Mouse (Mus musculus): ENCODE measurements around the gene Vmn2r13.

The Vmn2r13 gene

GRCm38 (mm10) chr5:109192099-109192498, at the start of gene Vmn2r13:
Vmn2r13 (minus strand) TSS chr5:109192199.
- WGBS = 62% methylated on average over 2 of the region's 2 CpGs

GRCm38 (mm10) chr5:109224608-109225007, 32.6 kb upstream of the Vmn2r13 start, which contains the start of gene Vmn2r14:
Vmn2r14 (minus strand) TSS chr5:109224708.
- 62% methylated on average over 3 of the region's 3 CpGs for WGBS

GRCm38 (mm10) chr5:109166851-109167250, 25.1 kb downstream of the Vmn2r13 start:
- WGBS = 91% methylated on average over 4 of the region's 4 CpGs

- 87% methylated on average over 5 of the region's 5 CpGs for WGBS
These were observed 31.9 kb downstream of the Vmn2r13 start for GRCm38 (mm10) chr5:109160121-109160520.

GRCm38 (mm10) chr5:109159576-109159975, 32.4 kb downstream of the Vmn2r13 start:
- WGBS = 60% methylated on average over 1 of the region's 1 CpGs

GRCm38 (mm10) chr5:109158488-109159485, 33.2 kb downstream of the Vmn2r13 start:
- WGBS = 78% methylated on average over 14 of the region's 14 CpGs

GRCm38 (mm10) chr5:109139546-109139945, 52.5 kb downstream of the Vmn2r13 start:
- WGBS = 85% methylated on average over 2 of the region's 2 CpGs

- WGBS = 81% methylated on average over 2 of the region's 2 CpGs
These were observed 55.3 kb downstream of the Vmn2r13 start for GRCm38 (mm10) chr5:109136731-109137130.

Measured in cerebral cortex, adult 2 months (tissue).